Mouse (Mus musculus) forebrain, embryonic 16.5 days (tissue): ENCODE results near the gene Ccdc9. TPM values are rescaled to one million over a fixed set of nuclear protein-coding genes. Genes with fewer than 3 reads are reported as not detected.
"Not testable (repeated sequence)": the region's sequence is repeated elsewhere in the genome, so short reads cannot be mapped to it uniquely, and the experiment has no call there.

Source experiments
- ATAC-seq: fragments of 200-750 bp; cut with Nextera tagmentation; 2 replicates; pipeline ENCODE4 v1.8.0; 2017; ENCODE audit warnings: mild to moderate bottlenecking, moderate library complexity
- H3K27ac ChIP-seq: fragments of 300-500 bp; sonication (generic); 2 replicates; pipeline ENCODE4 v1.5.1; 2014; ENCODE audit warnings: low read length, control low read depth
- H3K27me3 ChIP-seq: fragments of 300-500 bp; sonication (generic); replicated peaks from 2 replicates; pipeline ENCODE4 v1.6.1; 2014; ENCODE audit warnings: low read length; ENCODE audit not compliant: control insufficient read depth, insufficient read depth
- H3K36me3 ChIP-seq: fragments of 300-500 bp; sonication (generic); 2 replicates; pipeline ENCODE4 v1.6.1; 2014; ENCODE audit not compliant: control insufficient read depth, insufficient read depth
- H3K4me1 ChIP-seq: fragments of 300-500 bp; sonication (generic); replicated peaks from 2 replicates; pipeline ENCODE4 v1.6.1; 2014; ENCODE audit warnings: low read length; ENCODE audit not compliant: control insufficient read depth, insufficient read depth
- H3K4me2 ChIP-seq: fragments of 300-500 bp; sonication (generic); 2 replicates; pipeline ENCODE4 v1.6.1; 2014; ENCODE audit warnings: mild to moderate bottlenecking, low read length, control low read depth
- H3K4me3 ChIP-seq: fragments of 300-500 bp; sonication (generic); replicated peaks from 2 replicates; pipeline ENCODE4 v1.5.1; 2014; ENCODE audit warnings: mild to moderate bottlenecking, low read length, control low read depth
- H3K9ac ChIP-seq: fragments of 300-500 bp; sonication (generic); replicated peaks from 2 replicates; pipeline ENCODE4 v1.6.1; 2014; ENCODE audit warnings: low read depth, low read length, control low read depth
- H3K9me3 ChIP-seq: fragments of 300-500 bp; sonication (generic); 2 replicates; pipeline ENCODE4 v1.6.1; 2016; ENCODE audit warnings: low read length; ENCODE audit not compliant: control insufficient read depth
- WGBS: fragments of 180-500 bp; shearing (Covaris S2); extraction: QIAGEN DNeasy Blood & Tissue Kit; methylation state at CpG from one replicate; pipeline ENCODE4 v1.1.7; 2014; 5-methylcytosine and 5-hydroxymethylcytosine counted together
- polyA plus RNA-seq: library from polyadenylated mRNA; unstranded; fragments of >200 nt; fragmentation: Nextera tagmentation; extraction: Ambion mirVana; gene quantifications from 2 replicates; pipeline ENCODE4 v1.2.1, GENCODE M21; 2015

Gene Ccdc9
- polyA plus RNA-seq, 1 experiment from 2014 or later: 29.4 TPM

- peak overlapping the region; percentile 47 for H3K27ac ChIP-seq
- peaks cover 43% of the 10 kb centered on the region for H3K4me1 ChIP-seq
- H3K4me2 ChIP-seq: peak overlapping the region; percentile 98
- ATAC-seq: peak; percentile 32
- no peaks in the 10 kb centered on the region for H3K36me3 ChIP-seq
- H3K9ac ChIP-seq: peak overlapping the region; percentile 63
- H3K27me3 ChIP-seq: peaks cover 4% of the 10 kb centered on the region; the same call in 1 of the 2 replicates
- H3K4me3 ChIP-seq: peak overlapping the region; percentile 75
- under 1% methylated on average over 51 of the region's 61 CpGs for WGBS
- no peaks in the 10 kb centered on the region for H3K9me3 ChIP-seq
Observed at GRCm38 (mm10) chr7:16309318-16310019, 22.9 kb upstream of the Ccdc9 start.

DNA sequence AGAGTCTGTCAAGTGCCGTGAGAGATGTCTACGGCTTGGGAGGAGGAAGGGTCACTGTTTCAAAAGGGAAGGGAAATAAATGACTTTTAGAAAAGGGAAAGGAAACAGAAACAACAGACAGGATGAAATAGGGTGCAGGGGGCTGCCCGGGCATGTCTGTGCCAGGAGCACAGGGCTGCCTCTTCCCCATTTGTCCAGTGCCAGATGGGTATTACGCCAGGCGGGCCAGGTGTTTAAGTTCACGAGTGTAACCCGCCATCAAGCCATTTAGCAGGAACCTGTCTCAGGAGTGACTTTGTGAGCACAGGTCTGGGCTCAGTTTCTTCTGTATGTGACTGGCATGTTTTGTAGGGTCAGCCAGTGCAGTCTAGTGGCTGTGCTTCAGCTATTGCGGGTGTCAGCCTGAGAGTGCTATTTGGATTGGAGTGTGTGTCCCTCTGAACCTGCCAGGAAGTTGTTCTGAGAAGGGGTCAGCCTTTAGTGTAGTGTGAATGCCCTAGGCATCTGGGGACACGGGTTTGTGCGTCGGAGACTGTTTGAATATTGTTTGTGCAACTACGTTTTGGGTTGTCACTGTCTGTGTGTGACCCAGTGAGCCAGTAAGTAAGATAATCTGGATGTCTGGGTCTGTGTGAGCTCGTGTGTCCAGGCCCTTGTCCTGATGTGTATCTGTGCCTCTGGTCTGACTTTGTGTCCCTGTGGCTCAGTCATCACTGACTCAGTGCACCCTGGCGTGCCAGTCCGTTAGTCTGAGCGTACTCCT is 22.1 kb upstream of the Ccdc9 start:
- Histone ChIP-seq H3K4me3 (peak overlapping the region; percentile 75), H3K4me1 (peaks cover 43% of the 10 kb centered on the region), H3K36me3 (no peaks in the 10 kb centered on the region), H3K4me2 (peak overlapping the region; percentile 98), H3K9me3 (no peaks in the 10 kb centered on the region), H3K27me3 (peaks cover 4% of the 10 kb centered on the region; the same call in 1 of the 2 replicates), H3K27ac (no peak overlapping the region), H3K9ac (peak overlapping the region; percentile 63)
- 39% methylated on average over 16 of the region's 16 CpGs for WGBS
- ATAC-seq: no peak

- WGBS: 62% methylated on average over 1 of the region's 1 CpGs
- not testable (repeated sequence) for H3K27ac ChIP-seq, ATAC-seq
Observed at GRCm38 (mm10) chr7:16308093-16308492, 21.5 kb upstream of the Ccdc9 start, which contains the start of gene Bbc3. TSS of gene Bbc3 (plus strand) at chr7:16308393.

DNA sequence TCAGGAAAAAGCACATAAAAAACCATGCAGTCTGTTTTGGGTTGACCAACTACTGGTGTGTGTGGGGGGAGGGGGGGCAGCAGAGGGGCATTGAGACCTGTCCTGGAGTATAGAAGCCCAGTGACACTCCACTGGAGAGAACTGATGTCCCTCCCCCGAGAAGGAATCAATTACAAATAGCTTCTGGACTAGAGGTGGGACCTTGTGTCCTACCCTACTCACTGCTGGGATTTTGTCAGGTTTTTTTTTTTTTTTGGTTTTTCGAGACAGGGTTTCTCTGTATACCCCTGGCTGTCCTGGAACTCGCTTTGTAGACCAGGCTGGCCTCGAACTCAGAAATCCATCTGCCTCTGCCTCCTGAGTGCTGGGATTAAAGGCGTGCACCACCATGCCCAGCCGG is 20.5 kb upstream of the Ccdc9 start:
- not testable (repeated sequence) for H3K4me3 ChIP-seq, H3K4me2 ChIP-seq, ATAC-seq, H3K27me3 ChIP-seq, H3K27ac ChIP-seq, H3K36me3 ChIP-seq, H3K9me3 ChIP-seq, H3K9ac ChIP-seq
- peaks cover 27% of the 10 kb centered on the region for H3K4me1 ChIP-seq
- WGBS: 86% methylated on average over 6 of the region's 6 CpGs

More at GRCm38 (mm10) chr7:16308093-16308492, 21.5 kb upstream of the Ccdc9 start, which contains the start of gene Bbc3:
- peaks cover 36% of the 10 kb centered on the region for H3K4me1 ChIP-seq
- not testable (repeated sequence) for H3K36me3 ChIP-seq, H3K9me3 ChIP-seq, H3K27me3 ChIP-seq
- H3K4me2 ChIP-seq: peak within 1 kb of the TSS; percentile 98
- H3K4me3 ChIP-seq: peak within 1 kb of the TSS; percentile 75
- H3K9ac ChIP-seq: peak within 1 kb of the TSS; percentile 63

DNA sequence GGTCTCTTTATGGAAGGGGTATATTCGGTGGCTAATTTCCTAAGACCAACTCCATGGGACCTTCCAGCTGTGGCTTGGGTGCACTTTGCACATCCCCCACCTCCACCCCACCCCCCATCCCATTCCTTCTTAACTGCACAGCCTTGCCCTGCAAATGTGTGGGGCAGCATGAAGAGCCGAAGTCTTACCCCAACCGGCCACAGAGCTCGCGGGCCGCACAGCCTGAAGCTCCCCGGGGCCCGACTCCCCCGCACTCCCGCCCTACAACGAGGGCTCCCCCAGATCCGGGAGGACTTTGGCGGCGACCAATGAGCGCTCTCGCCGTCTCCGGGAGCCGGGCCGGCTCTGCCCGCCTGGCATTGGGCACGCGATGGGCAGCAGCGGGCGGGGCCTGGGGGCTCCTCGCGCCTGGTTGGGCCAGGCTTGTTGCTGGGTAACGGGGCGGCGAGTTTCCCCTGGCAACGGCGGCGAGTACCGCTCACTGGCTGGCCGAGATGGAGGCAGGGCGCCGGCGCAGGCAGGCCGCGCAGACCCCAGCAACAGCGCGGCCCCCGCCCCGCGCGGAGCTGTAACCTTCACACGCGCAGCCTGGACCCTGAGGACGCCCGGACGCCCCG is 12.9 kb upstream of the Ccdc9 start:
- Histone ChIP-seq H3K27me3 (no peaks in the 10 kb centered on the region), H3K4me1 (peaks cover 29% of the 10 kb centered on the region), H3K4me2 (peak overlapping the region; percentile 78), H3K9ac (peak overlapping the region; percentile 53), H3K4me3 (peak overlapping the region; percentile 51), H3K27ac (peak overlapping the region; percentile 39; the same call in 1 of the 2 replicates), H3K36me3 (no peaks in the 10 kb centered on the region), H3K9me3 (no peaks in the 10 kb centered on the region)
- ATAC-seq: peak; percentile 95
- under 1% methylated on average over 52 of the region's 52 CpGs for WGBS

DNA sequence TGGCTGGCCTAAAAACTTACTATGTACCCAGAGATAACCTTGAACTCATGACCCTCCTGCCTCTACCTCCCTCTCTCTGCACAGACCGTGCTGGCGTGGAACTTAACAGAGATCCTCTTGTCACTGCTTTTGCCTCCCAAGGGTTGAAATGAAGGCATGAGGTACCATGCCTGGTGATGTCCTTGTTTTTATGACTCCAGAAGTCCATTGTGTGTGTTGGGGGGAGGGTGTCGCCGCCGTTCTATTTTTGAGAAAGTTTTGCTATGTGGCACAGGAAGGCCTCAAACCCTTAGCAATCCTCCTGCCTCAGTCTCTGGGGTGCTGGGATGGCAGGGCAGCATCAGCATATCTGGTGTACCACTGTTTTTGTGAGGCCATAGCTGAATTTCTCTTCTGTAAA is 12.3 kb upstream of the Ccdc9 start:
- ATAC-seq: no peak
- WGBS: 83% methylated on average over 5 of the region's 5 CpGs
- Histone ChIP-seq H3K4me2 (peak overlapping the region; percentile 78), H3K4me3 (no peak overlapping the region; the same call in 1 of the 2 replicates), H3K36me3 (no peaks in the 10 kb centered on the region), H3K27ac (no peak overlapping the region), H3K27me3 (no peaks in the 10 kb centered on the region), H3K9ac (no peak overlapping the region), H3K9me3 (no peaks in the 10 kb centered on the region), H3K4me1 (peaks cover 29% of the 10 kb centered on the region)

DNA sequence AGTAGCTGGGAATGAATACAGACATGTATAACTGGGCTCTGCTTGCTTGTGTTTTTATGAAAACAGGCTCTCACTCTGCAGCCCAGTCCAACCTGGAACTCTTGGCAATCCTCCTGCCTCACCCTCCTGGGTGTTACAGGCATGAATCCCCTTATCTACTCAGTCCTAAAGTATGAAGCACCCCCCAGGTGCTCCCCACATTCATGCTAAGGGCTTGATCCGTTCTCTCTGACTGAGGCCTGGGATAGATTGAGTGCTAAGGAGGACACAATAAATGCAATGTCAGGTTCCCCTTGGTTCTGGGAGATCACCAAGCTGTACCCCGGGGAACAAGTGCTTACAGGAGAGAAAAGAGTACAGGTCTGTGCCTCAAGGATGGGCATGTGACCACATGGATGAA is 11.0 kb upstream of the Ccdc9 start:
- 63% methylated on average over 2 of the region's 2 CpGs for WGBS
- no peaks in the 10 kb centered on the region for H3K27me3 ChIP-seq
- H3K9ac ChIP-seq: no peak overlapping the region
- ATAC-seq: no peak
- no peak overlapping the region for H3K4me2 ChIP-seq
- no peaks in the 10 kb centered on the region for H3K36me3 ChIP-seq
- no peaks in the 10 kb centered on the region for H3K9me3 ChIP-seq
- H3K4me1 ChIP-seq: peaks cover 29% of the 10 kb centered on the region
- H3K4me3 ChIP-seq: no peak overlapping the region
- H3K27ac ChIP-seq: no peak overlapping the region

DNA sequence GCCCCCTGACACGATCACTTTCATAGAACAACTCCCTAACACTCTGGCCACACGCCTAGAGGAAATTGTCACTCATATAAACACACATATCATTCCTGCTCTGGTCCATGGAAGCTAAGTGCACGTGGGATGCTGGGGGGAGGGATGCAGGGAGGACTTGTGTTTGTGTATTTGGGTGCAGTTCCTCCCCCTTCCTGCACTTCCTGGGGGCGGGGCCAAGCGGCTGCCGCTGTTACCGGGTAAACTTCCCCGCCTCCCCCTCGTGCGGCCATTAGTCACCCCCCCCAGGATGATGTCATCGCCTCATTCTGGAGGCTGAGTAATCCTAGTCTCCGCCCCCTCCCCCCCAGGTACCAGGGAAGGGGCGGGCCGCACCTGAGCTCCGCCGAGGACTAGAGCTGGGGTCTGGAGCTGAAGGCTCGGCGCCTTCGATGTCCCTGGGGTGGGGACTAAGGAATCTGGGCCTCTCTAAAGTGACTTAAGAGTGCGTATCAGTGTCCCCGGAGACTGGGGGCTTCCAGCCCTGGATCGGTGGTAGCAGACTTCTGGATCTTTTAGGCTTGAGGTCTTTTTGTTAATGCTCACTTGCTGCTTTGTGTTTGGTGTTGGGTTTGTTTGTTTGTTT is 10.3 kb upstream of the Ccdc9 start:
- H3K4me1 ChIP-seq: peaks cover 29% of the 10 kb centered on the region
- H3K27me3 ChIP-seq: no peaks in the 10 kb centered on the region
- H3K4me2 ChIP-seq: peak overlapping the region; percentile 48
- peak overlapping the region; percentile 46 for H3K9ac ChIP-seq
- under 1% methylated on average over 22 of the region's 22 CpGs for WGBS
- no peak overlapping the region for H3K27ac ChIP-seq
- peak overlapping the region; percentile 36 for H3K4me3 ChIP-seq
- H3K36me3 ChIP-seq: no peaks in the 10 kb centered on the region
- ATAC-seq: no peak
- H3K9me3 ChIP-seq: no peaks in the 10 kb centered on the region

- Histone ChIP-seq H3K4me3 (no peak overlapping the region; the same call in 1 of the 2 replicates), H3K9ac (no peak overlapping the region), H3K4me1 (peaks cover 29% of the 10 kb centered on the region), H3K4me2 (no peak overlapping the region; the same call in 1 of the 2 replicates), H3K27me3 (no peaks in the 10 kb centered on the region), H3K36me3 (no peaks in the 10 kb centered on the region), H3K9me3 (no peaks in the 10 kb centered on the region), H3K27ac (no peak overlapping the region)
- 42% methylated on average over 2 of the region's 2 CpGs for WGBS
- ATAC-seq: no peak
Observed at GRCm38 (mm10) chr7:16296146-16296545, 9.6 kb upstream of the Ccdc9 start.
